Mouse (Mus musculus) cerebellum, adult 2 months (tissue): ENCODE data around the gene Nudt14.

ENCODE experiments used
- CTCF ChIP-seq: fragments of 200-500 bp; IDR thresholded peaks from 2 replicates; pipeline ENCODE4 v1.5.1; 2011; ENCODE audit warnings: low read depth, mild to moderate bottlenecking, control low read depth, low read length, moderate library complexity, borderline replicate concordance; ENCODE audit not compliant: insufficient read depth
- POLR2A ChIP-seq: fragments of 200-500 bp; IDR thresholded peaks from 2 replicates; pipeline ENCODE4 v1.6.1; 2011; ENCODE audit warnings: low read length, control low read depth, borderline replicate concordance; ENCODE audit not compliant: insufficient read depth

GRCm38 (mm10) chr12:112982031-112982430 lies 40.1 kb upstream of the Nudt14 start:
- TF ChIP-seq CTCF (no peak), POLR2A (no peak)
